Mouse (Mus musculus): ENCODE results near the gene Guca2b. TPM values are rescaled to one million over a fixed set of nuclear protein-coding genes. Genes with fewer than 3 reads are reported as not detected.

Guca2b gene
- polyA plus RNA-seq, 1 experiment from 2014 or later: not detected

DNA sequence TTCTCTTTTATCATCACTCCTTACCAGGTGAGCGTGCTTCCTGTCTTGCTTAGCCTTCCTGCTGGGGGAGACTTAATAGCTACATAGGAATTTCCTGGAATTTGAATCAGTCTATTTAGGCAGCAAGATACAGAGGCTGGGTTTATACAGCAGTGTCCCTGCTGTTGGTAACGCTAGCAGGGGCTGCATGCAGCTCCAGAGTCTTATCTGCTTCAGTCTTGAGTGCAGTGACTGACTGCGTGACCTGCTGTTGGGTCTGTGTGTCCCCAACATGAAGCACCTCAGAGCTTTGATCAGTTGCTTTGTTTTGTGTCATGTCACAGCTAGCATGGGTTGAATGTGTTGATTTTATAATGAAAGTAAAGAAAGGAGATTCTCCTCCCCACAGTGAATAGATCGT, 31.4 kb downstream of the Guca2b start:
- H3K4me1 ChIP-seq: peaks cover 7% of the 10 kb centered on the region; the same call in 1 of the 2 replicates
- no peak overlapping the region for H3K4me2 ChIP-seq (replicated peaks)
- no peak for ATAC-seq (ENCODE audit: low FRiP score, low read depth)
- no peaks in the 10 kb centered on the region for H3K27me3 ChIP-seq
- no peak overlapping the region for H3K9ac ChIP-seq (replicated peaks)
- no peak overlapping the region for H3K4me3 ChIP-seq
- H3K27ac ChIP-seq (replicated peaks): no peak overlapping the region
- 79% methylated on average over 4 of the region's 4 CpGs for WGBS
- peaks cover 27% of the 10 kb centered on the region for H3K36me3 ChIP-seq
- H3K9me3 ChIP-seq: no peaks in the 10 kb centered on the region

DNA sequence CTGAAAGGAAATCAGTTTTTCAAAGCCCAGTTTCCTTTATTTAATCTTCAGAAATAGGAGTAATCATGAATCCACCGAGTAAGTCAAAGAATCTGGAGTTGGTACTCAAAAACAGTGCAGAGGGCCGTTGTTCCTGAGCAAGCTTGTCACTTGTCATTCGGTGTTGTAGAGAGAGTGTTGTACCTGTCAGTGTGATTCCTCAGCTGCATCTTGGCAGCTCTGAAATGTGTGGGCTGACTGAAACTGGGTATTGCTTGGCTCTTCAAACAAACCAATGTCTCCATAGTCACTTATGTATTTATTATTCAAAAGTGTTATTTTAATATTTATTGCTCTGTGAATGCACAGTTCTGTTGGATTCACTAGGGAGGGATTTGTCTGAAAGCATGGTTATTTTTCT, 31.9 kb downstream of the Guca2b start:
- no peak for ATAC-seq (ENCODE audit: low FRiP score, low read depth)
- Histone ChIP-seq H3K9ac (replicated peaks) (no peak overlapping the region), H3K27ac (replicated peaks) (no peak overlapping the region), H3K4me3 (no peak overlapping the region), H3K27me3 (no peaks in the 10 kb centered on the region), H3K36me3 (peaks cover 27% of the 10 kb centered on the region), H3K4me2 (replicated peaks) (no peak overlapping the region), H3K9me3 (no peaks in the 10 kb centered on the region), H3K4me1 (peaks cover 7% of the 10 kb centered on the region; the same call in 1 of the 2 replicates)
- 75% methylated on average over 3 of the region's 3 CpGs for WGBS

DNA sequence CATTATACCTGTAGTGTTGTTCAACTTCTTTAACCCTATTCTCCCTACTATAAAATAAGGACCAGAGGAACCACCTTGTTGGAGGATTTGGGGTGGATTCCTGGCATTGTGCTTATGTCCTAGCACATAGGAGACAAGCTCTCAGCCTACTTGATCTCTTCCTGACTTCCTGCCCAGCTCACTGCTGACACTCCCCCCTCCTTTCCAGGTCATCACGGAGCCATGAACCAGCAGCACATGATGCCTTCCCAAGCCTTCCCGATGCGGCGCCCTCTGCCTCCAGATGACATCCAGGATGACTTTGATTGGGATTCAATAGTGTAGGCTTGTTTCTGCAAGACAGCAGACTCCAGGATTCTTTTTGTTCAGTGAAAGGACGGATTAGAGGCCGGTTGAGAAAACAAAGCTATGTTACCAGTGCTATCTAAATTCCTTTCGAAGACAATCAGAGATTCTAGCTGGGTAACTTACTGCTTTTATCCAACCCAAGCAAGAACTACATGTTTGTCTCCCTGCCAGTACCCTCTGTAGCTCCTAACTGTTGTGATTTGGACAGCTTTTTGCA, 32.6 kb downstream of the Guca2b start:
- H3K4me3 ChIP-seq: no peak overlapping the region
- no peaks in the 10 kb centered on the region for H3K27me3 ChIP-seq
- no peak for ATAC-seq (ENCODE audit: low FRiP score, low read depth)
- H3K9ac ChIP-seq (replicated peaks): no peak overlapping the region
- no peak overlapping the region for H3K4me2 ChIP-seq (replicated peaks)
- peaks cover 31% of the 10 kb centered on the region for H3K36me3 ChIP-seq
- peaks cover 7% of the 10 kb centered on the region; the same call in 1 of the 2 replicates for H3K4me1 ChIP-seq
- 25% methylated on average over 7 of the region's 7 CpGs for WGBS
- H3K9me3 ChIP-seq: no peaks in the 10 kb centered on the region
- no peak overlapping the region for H3K27ac ChIP-seq (replicated peaks)

DNA sequence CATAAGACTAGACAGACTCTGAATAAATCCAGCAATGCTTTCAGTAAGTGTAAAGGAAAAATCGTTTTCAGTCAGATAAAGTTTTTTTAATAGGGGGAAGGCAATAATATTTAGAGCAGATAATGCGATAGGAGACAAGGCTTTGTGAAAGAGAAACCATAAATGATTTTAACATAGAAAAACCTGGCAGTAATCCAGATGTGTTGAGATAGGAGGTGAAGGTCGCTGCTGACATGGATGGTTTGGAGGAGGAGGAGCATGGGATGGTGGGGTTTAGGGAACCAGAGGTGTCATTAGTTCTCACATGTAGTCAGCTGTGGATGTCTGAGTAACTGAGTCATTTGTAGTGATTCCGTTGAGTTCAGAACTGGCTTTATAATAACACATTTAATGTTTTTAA, 44.0 kb downstream of the Guca2b start:
- no peak overlapping the region for H3K27ac ChIP-seq (replicated peaks)
- H3K9ac ChIP-seq (replicated peaks): no peak overlapping the region
- 84% methylated on average over 4 of the region's 4 CpGs for WGBS
- H3K36me3 ChIP-seq: peaks cover 3% of the 10 kb centered on the region
- no peak overlapping the region for H3K4me2 ChIP-seq (replicated peaks)
- ATAC-seq (ENCODE audit: low FRiP score, low read depth): no peak
- H3K4me1 ChIP-seq: no peaks in the 10 kb centered on the region
- no peaks in the 10 kb centered on the region for H3K9me3 ChIP-seq
- H3K27me3 ChIP-seq: no peaks in the 10 kb centered on the region
- H3K4me3 ChIP-seq: no peak overlapping the region

DNA sequence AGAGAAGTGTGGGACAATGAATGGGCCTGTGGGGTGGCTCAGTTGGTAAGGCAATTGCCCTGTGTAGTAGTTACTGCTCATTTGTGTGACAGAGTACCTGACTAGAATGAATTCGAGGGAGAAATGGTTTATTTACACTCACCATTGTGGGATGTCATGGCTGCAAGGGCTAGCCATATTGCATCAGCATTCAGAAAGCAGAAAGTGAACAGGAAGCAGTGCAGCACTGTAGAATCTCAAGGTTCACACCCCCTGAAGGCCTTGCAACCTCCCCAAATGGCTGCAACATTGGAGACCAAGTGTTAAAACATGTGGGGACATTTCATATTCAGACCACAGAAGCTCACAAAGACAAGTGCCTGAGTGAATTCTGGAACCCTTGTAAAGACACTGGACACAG, 44.7 kb downstream of the Guca2b start:
- Histone ChIP-seq H3K36me3 (no peaks in the 10 kb centered on the region), H3K9me3 (no peaks in the 10 kb centered on the region), H3K27ac (replicated peaks) (no peak overlapping the region), H3K27me3 (no peaks in the 10 kb centered on the region), H3K4me2 (replicated peaks) (no peak overlapping the region), H3K4me1 (no peaks in the 10 kb centered on the region), H3K9ac (replicated peaks) (no peak overlapping the region), H3K4me3 (no peak overlapping the region)
- 74% methylated on average over 1 of the region's 1 CpGs for WGBS
- ATAC-seq (ENCODE audit: low FRiP score, low read depth): no peak

DNA sequence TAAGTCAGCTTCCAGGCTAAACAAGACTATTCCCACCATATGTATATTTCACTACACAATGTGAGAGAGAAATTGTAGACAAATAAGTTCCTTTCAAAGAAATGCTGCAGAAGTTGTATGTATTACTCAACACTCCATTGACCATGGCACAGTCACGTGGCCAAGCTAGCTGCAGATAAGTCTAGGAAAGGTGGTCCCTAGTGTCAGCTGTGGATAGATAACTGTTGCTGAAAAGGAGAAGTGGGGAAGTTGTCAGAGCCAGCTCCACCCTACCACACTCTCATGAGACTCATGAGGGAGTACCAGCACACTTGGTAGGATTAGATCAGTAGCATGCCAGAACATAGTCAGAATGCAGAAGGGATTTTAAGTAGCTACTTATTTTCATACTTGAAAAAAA, 49.3 kb downstream of the Guca2b start:
- H3K4me3 ChIP-seq: no peak overlapping the region
- H3K4me2 ChIP-seq (replicated peaks): no peak overlapping the region
- no peak overlapping the region for H3K9ac ChIP-seq (replicated peaks)
- no peaks in the 10 kb centered on the region for H3K9me3 ChIP-seq
- H3K27me3 ChIP-seq: no peaks in the 10 kb centered on the region
- H3K36me3 ChIP-seq: peaks cover 11% of the 10 kb centered on the region; the same call in 1 of the 2 replicates
- no peak for ATAC-seq (ENCODE audit: low FRiP score, low read depth)
- no peak overlapping the region for H3K27ac ChIP-seq (replicated peaks)
- no peaks in the 10 kb centered on the region for H3K4me1 ChIP-seq
- 91% methylated on average over 1 of the region's 1 CpGs for WGBS

Other genes starting within 250 kb of the Guca2b start
- gene Ccdc30, start 243.4 kb downstream of the Guca2b start, polyA plus RNA-seq (2016; fragmentation: Nextera tagmentation; extraction: Ambion mirVana): 11.7 and 15.7 TPM in 2 replicates
- 20.0 and 21.0 TPM in 2 replicates for gene Ppcs, start 236.5 kb downstream of the Guca2b start, polyA plus RNA-seq (2016; fragmentation: Nextera tagmentation; extraction: Ambion mirVana)
- 0.20 TPM in 1 of 2 replicates, not detected in the other for gene Zmynd12, start 236.1 kb downstream of the Guca2b start, polyA plus RNA-seq (2016; fragmentation: Nextera tagmentation; extraction: Ambion mirVana)
- 8.9 and 9.3 TPM in 2 replicates for gene Rimkla, start 166.3 kb downstream of the Guca2b start, polyA plus RNA-seq (2016; fragmentation: Nextera tagmentation; extraction: Ambion mirVana)
- 28.9 and 29.2 TPM in 2 replicates for gene Foxj3, start 122.0 kb downstream of the Guca2b start, polyA plus RNA-seq (2016; fragmentation: Nextera tagmentation; extraction: Ambion mirVana)
- 3.8 and 4.6 TPM in 2 replicates for gene Frg2f1, start 119.4 kb downstream of the Guca2b start, polyA plus RNA-seq (2016; fragmentation: Nextera tagmentation; extraction: Ambion mirVana)
- not detected in 2 replicates for gene Guca2a, start 21.2 kb downstream of the Guca2b start, polyA plus RNA-seq (2016; fragmentation: Nextera tagmentation; extraction: Ambion mirVana)
- 3.5 and 4.5 TPM in 2 replicates for gene Hivep3, start 74.8 kb upstream of the Guca2b start, polyA plus RNA-seq (2016; fragmentation: Nextera tagmentation; extraction: Ambion mirVana)

Measured in midbrain, embryonic 12.5 days (tissue).